Mouse (Mus musculus): ENCODE data around the gene Nceh1.

Gene Nceh1

DNA sequence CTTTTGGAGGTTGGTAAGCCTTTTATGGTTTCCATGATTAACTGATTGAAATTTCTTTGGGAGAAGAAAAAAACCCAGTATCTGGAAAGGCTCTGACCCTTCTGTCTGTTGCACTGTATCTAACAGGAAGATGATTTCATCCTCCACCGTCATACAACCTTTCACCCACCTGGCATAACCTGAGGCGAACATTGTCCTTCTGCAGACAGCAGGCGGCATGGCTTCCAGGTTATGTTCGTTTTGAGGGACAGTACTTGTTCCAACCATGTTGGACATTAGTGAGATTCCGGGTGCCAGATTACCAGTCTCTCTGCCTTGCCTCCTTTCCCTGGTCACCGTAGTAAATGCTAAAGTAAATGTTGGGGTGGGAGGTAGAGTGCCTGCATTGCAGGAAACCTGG lies 51.1 kb downstream of the Nceh1 start:
- Histone ChIP-seq H3K27me3 (ENCODE audit: control insufficient read depth, insufficient read depth, low read length, poor library complexity, severe bottlenecking) (no peaks in the 10 kb centered on the region), H3K36me3 (ENCODE audit: control insufficient read depth, insufficient read depth, low read length, poor library complexity, severe bottlenecking) (no peaks in the 10 kb centered on the region; the same call in 1 of the 2 replicates)
- DNase-seq (ENCODE audit: low read depth, low spot score): no peak

DNA sequence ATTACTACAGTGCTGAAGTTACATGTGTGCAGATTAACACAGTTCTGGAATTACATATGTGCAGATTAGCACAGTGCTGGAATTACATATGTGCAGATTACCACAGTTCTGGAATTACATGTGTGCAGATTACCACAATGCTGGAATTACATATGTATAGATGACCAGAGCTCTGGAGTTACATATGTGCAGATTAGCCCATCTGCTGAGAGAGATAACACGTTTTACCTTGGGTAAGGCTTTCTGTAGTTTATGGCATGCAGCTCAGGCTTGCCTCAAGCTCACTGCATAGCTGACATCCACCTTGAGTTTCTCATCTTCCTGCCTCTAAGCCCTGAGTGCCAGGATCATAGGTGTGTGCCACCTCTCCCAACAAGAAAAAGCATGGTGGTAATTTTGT lies 52.2 kb downstream of the Nceh1 start:
- no peak for DNase-seq (ENCODE audit: low read depth, low spot score)
- Histone ChIP-seq H3K36me3 (ENCODE audit: control insufficient read depth, insufficient read depth, low read length, poor library complexity, severe bottlenecking) (no peaks in the 10 kb centered on the region), H3K27me3 (ENCODE audit: control insufficient read depth, insufficient read depth, low read length, poor library complexity, severe bottlenecking) (no peaks in the 10 kb centered on the region)

DNA sequence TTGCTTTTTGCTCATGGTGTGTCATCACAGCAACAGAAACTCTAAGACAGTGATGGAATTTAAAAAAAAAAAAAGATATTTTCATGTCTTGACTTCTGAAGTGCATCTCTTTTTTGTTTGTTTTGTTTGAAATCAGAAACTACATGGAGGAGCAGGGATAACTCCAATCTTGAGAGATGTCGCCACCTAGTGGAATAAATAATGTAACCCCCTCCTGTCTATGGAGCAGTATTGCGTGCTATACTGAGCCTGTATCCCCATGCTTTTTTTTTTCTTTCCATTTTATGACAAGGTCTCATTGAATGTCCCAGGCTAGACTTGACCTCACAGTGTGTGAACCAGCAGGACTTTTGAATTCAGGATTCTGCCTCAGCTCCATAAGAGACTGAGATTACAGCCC lies 54.5 kb downstream of the Nceh1 start:
- peak; percentile 77 for DNase-seq (ENCODE audit: low read depth, low spot score)
- Histone ChIP-seq H3K27me3 (ENCODE audit: control insufficient read depth, insufficient read depth, low read length, poor library complexity, severe bottlenecking) (no peaks in the 10 kb centered on the region), H3K36me3 (ENCODE audit: control insufficient read depth, insufficient read depth, low read length, poor library complexity, severe bottlenecking) (peaks cover 6% of the 10 kb centered on the region)

DNA sequence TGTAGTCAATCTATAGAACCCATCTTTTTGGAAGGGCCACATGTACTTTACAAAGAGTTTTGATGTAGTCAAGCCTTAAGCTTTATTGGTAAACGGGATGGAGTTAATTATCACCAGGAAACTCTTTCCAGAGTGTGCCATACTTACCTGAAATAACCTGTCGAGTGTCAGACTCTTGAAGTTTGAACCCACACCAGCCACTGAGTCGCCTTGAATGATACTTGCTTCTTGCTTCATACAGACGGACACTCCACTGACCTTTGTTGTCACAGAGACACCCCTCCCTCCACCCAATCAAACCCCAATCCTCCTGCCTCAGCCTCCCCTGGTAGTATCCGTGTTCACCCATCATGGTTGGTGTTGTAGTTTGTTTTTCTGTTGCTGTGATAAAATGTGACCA lies 55.8 kb downstream of the Nceh1 start:
- Histone ChIP-seq H3K36me3 (ENCODE audit: control insufficient read depth, insufficient read depth, low read length, poor library complexity, severe bottlenecking) (peaks cover 6% of the 10 kb centered on the region), H3K27me3 (ENCODE audit: control insufficient read depth, insufficient read depth, low read length, poor library complexity, severe bottlenecking) (no peaks in the 10 kb centered on the region)
- no peak for DNase-seq (ENCODE audit: low read depth, low spot score)

DNA sequence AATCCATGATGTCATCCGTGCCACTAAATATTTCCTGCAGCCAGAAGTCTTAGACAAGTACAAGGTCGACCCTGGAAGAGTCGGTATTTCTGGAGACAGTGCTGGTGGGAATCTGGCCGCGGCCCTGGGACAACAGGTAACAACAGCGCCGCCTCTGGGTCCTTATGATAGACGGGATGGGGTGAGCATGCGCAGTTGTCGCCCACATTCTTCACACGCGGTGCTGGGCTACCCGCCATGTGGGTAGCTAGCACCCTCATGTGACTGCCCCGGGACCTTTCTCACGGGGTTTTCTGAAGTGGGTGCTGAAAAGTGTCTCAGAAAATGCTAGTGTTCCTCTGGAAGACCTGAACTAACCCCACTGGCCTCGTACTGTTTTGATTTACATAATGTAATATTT lies 56.8 kb downstream of the Nceh1 start:
- Histone ChIP-seq H3K36me3 (ENCODE audit: control insufficient read depth, insufficient read depth, low read length, poor library complexity, severe bottlenecking) (peaks cover 6% of the 10 kb centered on the region), H3K27me3 (ENCODE audit: control insufficient read depth, insufficient read depth, low read length, poor library complexity, severe bottlenecking) (no peaks in the 10 kb centered on the region)
- DNase-seq (ENCODE audit: low read depth, low spot score): no peak

DNA sequence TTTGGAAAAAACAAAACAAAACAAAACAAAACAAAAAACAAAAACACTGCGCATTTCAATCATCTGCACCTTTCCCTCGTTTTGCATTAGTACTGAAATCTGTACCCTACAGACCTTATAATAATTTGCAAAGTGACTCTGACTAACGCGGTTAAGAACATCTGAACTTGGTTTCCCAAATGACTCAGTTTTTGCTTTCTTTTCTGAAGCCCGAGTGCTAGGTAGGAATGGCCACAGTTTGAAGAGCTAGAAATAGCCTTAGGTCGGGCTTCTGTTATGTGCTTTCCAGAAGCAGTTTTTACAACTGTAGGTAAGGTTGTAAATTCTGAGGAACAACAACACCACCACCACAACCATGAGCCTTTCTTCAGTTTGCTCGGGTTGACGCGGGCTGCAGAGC lies 59.1 kb downstream of the Nceh1 start:
- no peak for DNase-seq (ENCODE audit: low read depth, low spot score)
- Histone ChIP-seq H3K36me3 (ENCODE audit: control insufficient read depth, insufficient read depth, low read length, poor library complexity, severe bottlenecking) (peaks cover 6% of the 10 kb centered on the region), H3K27me3 (ENCODE audit: control insufficient read depth, insufficient read depth, low read length, poor library complexity, severe bottlenecking) (no peaks in the 10 kb centered on the region)

DNA sequence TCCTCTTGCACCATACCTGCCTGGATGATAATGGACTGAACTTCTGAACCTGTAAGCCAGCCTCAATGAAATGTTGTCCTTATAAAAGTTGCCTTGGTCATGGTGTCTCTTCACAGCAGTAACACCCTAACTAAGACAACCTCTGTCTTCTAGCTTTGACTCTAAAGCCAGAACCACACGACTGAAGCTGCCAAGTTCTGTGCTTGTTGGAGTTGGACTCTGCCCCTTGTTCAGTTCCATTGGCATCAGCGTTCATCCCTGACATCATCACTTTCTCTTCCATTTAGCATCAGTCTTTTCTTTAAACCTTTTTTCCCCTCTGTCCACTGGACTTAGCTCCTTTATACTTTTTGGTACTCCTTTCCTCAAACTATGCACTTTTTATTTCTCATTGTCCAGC lies 63.4 kb downstream of the Nceh1 start:
- Histone ChIP-seq H3K36me3 (ENCODE audit: control insufficient read depth, insufficient read depth, low read length, poor library complexity, severe bottlenecking) (peaks cover 6% of the 10 kb centered on the region), H3K27me3 (ENCODE audit: control insufficient read depth, insufficient read depth, low read length, poor library complexity, severe bottlenecking) (no peaks in the 10 kb centered on the region)
- no peak for DNase-seq (ENCODE audit: low read depth, low spot score)

DNA sequence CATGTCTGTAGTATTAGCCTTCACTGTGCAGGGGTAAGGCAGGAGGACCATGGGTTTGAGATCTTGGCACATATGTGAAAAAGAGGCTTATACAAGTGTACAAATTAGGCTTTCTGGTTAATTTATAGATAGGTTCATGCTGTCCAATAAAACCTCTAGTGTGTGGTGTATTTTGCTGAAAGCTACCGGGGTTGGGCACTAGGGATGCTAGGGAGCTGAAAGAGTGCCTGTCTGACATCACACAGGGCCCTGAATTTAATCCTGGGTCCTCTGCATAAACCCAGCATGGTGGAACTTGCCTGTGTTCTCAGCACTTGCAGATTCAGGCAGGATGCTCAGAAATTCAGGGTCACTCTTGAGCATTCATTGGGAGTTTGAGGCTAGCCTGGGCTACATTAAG lies 65.0 kb downstream of the Nceh1 start:
- no peaks in the 10 kb centered on the region for H3K27me3 ChIP-seq (ENCODE audit: control insufficient read depth, insufficient read depth, low read length, poor library complexity, severe bottlenecking)
- H3K36me3 ChIP-seq (ENCODE audit: control insufficient read depth, insufficient read depth, low read length, poor library complexity, severe bottlenecking): 0 out of 2 replicates have a peak, but pooled peaks cover 1% of the 10 kb centered on the region

DNA sequence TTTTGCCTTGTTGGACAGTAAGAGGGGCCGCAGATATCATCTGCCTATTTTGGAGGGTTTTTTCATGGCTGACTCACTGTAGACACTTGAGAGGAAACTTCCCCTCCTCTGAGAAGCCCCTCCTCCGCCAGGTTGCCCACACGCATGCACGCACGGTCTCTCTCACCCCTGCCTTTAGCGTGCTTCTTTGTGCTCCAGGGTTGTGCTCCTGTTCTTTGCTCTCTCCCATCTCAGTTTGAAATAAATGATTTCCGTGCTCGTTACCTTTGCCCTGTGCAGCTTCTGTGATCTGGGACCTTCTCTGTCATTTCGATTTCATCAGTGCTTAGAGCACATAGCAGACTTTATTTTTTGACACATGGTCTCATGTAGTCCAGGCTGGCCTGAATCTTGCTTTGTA lies 66.3 kb downstream of the Nceh1 start:
- no peak for DNase-seq (ENCODE audit: low read depth, low spot score)
- no peaks in the 10 kb centered on the region for H3K27me3 ChIP-seq (ENCODE audit: control insufficient read depth, insufficient read depth, low read length, poor library complexity, severe bottlenecking)
- 0 out of 2 replicates have a peak, but pooled peaks cover 1% of the 10 kb centered on the region for H3K36me3 ChIP-seq (ENCODE audit: control insufficient read depth, insufficient read depth, low read length, poor library complexity, severe bottlenecking)

More for the DNA sequence above, 65.0 kb downstream of the Nceh1 start:
- no peak for DNase-seq (ENCODE audit: low read depth, low spot score)

DNA sequence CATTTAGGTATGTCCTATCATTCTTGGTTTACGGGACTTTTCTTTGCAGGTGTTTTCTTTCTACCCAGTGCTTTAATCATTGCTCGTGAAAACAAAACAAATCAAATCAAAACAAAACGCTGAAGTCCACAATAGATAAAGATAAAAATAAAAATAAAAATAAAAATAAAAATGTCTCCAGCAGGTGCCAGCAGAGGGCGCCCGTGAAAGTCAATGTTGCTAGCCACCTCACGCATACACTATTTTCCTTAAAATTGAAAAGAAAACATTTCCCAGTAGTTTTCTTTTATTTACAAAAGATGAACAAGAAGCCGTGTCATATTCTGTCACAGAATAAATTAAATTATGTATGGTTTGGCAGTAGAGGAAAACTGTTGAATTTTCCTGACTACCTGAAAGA lies 68.2 kb downstream of the Nceh1 start:
- no peak for DNase-seq (ENCODE audit: low read depth, low spot score)
- Histone ChIP-seq H3K27me3 (ENCODE audit: control insufficient read depth, insufficient read depth, low read length, poor library complexity, severe bottlenecking) (no peaks in the 10 kb centered on the region), H3K36me3 (ENCODE audit: control insufficient read depth, insufficient read depth, low read length, poor library complexity, severe bottlenecking) (0 out of 2 replicates have a peak, but pooled peaks cover 1% of the 10 kb centered on the region)

DNA sequence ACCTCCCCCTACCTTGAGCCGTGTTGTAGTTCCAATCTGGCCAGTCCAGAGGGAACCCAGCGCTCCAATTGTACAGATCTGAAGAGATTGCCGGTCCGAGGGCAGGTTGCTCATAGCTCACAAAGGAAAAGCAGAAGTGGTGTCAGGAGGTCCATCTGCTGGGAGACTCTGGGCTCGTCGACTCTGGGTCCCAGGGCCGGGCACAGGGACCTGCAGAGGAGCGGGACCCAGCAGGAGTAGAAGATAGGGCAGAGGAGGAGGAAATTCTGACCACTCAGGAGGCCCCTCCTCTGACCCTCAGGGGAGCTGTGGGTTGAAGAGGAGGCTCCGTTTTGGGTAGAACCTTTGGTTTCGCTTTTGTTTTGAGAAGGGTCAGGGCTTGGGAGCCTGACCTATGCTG lies 75.7 kb downstream of the Nceh1 start:
- no peaks in the 10 kb centered on the region for H3K27me3 ChIP-seq (ENCODE audit: control insufficient read depth, insufficient read depth, low read length, poor library complexity, severe bottlenecking)
- peak; percentile 60 for DNase-seq (ENCODE audit: low read depth, low spot score)
- H3K36me3 ChIP-seq (ENCODE audit: control insufficient read depth, insufficient read depth, low read length, poor library complexity, severe bottlenecking): no peaks in the 10 kb centered on the region

DNA sequence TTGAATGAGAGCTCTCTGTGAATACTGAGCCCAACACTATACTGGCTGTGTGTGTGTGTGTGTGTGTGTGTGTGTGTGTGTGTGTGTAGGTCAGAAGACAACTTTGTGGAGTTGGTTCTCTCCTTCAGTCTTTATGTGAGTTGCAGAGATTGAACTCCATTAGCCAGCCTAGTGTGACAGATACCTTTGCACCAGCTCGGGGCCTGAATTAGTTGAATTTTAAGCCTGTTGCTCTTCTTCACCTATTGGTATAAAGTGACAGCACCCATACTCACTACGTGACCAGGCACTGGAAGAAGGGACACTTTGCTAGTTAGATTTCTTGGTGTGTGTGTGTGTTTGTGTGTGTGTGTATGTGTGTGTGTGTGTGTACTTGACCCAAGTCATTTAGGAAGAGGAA lies 77.6 kb downstream of the Nceh1 start:
- DNase-seq (ENCODE audit: low read depth, low spot score): no peak
- H3K27me3 ChIP-seq (ENCODE audit: control insufficient read depth, insufficient read depth, low read length, poor library complexity, severe bottlenecking): no peaks in the 10 kb centered on the region
- no peaks in the 10 kb centered on the region for H3K36me3 ChIP-seq (ENCODE audit: control insufficient read depth, insufficient read depth, low read length, poor library complexity, severe bottlenecking)

DNA sequence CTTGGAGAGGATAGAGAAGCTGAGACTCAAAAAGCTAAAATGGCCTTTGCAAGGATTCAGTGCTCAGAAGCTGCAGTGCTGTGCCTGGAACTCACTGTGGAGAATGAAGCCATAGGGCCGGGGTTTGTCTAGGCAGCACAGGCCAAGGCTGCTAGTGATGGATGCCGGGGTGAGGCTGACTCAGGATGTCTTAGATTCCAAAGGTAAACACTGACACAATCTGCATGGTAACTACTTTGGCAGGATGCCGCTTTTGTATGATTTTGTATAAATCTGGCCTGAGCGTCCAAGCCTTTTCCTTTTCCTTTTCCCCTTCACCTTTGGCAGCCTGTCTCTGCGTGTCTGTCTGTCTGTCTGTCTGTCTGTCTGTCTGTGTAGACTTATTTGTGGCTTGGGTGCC lies 84.6 kb downstream of the Nceh1 start:
- no peaks in the 10 kb centered on the region for H3K36me3 ChIP-seq (ENCODE audit: control insufficient read depth, insufficient read depth, low read length, poor library complexity, severe bottlenecking)
- no peak for DNase-seq (ENCODE audit: low read depth, low spot score)
- H3K27me3 ChIP-seq (ENCODE audit: control insufficient read depth, insufficient read depth, low read length, poor library complexity, severe bottlenecking): no peaks in the 10 kb centered on the region

DNA sequence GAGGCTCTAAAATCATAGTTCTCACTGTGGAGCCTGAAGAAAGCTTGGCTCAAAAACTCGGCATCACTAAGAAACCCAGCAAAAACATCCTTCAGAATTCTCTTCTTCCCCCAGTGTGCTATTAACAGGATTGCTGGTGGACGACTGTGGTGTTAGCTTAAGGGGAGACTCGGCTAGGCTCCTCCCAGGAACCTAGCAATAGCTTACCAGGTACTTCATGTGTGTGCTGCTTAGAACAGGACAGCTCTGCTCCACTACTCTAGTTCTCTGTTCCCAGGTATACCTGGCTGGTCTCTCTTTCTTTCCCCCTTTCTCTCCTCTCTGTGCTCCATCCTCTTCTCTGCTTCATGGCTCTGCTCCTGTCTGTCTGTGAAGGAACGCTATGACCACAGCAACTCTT lies 85.1 kb downstream of the Nceh1 start:
- DNase-seq (ENCODE audit: low read depth, low spot score): no peak
- Histone ChIP-seq H3K27me3 (ENCODE audit: control insufficient read depth, insufficient read depth, low read length, poor library complexity, severe bottlenecking) (no peaks in the 10 kb centered on the region), H3K36me3 (ENCODE audit: control insufficient read depth, insufficient read depth, low read length, poor library complexity, severe bottlenecking) (no peaks in the 10 kb centered on the region)

DNA sequence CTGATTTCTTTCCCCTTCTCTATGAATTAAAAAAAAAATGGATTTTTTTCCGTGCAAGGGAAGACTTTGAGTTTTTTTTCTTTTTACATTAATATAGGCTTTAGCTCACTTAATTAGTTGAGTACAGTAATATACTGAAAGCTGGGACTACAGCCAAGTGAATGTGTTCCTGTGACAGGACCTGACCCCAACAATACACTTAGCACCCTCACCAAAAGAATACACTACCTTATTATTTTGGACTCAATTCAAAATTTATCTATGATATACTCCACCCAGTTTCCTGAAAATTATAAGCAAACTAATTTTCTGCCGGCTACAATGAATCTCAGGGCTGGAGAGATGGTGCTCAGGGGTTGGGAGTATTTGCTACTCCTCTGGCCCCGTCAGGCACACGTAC lies 86.4 kb downstream of the Nceh1 start:
- H3K27me3 ChIP-seq (ENCODE audit: control insufficient read depth, insufficient read depth, low read length, poor library complexity, severe bottlenecking): no peaks in the 10 kb centered on the region
- DNase-seq (ENCODE audit: low read depth, low spot score): no peak
- no peaks in the 10 kb centered on the region for H3K36me3 ChIP-seq (ENCODE audit: control insufficient read depth, insufficient read depth, low read length, poor library complexity, severe bottlenecking)

DNA sequence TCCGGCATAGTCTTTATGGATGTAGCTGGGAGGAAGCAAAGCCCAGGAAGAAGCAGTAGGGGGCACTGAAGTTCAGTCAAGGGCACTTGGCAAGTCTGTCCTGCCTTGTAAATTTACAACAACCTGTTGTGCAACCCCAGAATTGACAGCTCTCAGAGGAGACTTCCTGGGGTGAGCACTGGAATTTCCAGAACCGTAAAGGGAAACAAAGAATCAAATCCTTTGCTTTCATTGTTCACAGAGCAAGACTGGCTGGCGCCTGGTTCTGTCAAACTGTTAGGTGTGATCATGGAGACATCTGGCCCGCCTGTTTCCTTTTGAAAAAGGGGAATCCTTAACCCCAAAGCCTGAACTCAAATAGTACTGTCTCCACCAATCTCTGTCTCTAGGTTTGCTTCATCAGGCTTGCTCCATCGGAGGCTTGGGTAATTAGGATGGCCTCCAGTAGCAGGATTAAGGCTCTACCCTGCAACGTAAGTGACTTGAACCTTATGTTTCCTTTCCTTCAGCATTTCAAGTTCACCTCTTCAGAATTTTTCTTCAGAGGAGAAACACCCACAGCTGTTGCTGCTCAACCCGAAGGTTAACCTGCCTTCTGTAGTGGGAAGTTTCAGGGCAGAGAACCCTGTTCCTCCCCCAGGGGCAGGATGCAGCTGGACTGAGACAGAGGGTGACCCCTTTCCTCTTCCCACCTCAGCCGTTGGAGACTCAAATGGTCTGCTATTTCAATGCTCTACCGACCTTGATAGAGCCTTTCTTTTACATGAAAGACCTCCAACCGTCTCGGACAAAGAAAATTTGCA lies 87.6 kb downstream of the Nceh1 start:
- Histone ChIP-seq H3K27me3 (ENCODE audit: control insufficient read depth, insufficient read depth, low read length, poor library complexity, severe bottlenecking) (no peaks in the 10 kb centered on the region), H3K36me3 (ENCODE audit: control insufficient read depth, insufficient read depth, low read length, poor library complexity, severe bottlenecking) (no peaks in the 10 kb centered on the region)
- DNase-seq (ENCODE audit: low read depth, low spot score): peak; percentile 36

Measured in splenic B cell, adult 2 months (primary cell).